Mouse (Mus musculus): ENCODE measurements around the gene Cdk2ap2.

GRCm38 (mm10) chr19:4137913-4138312, 40.9 kb downstream of the Cdk2ap2 start:
- TF ChIP-seq GATA1 (IDR thresholded peaks at IDR 0.05; ENCODE audit: low read length) (no peak), TAL1 (IDR thresholded peaks at IDR 0.05; ENCODE audit: low read length) (no peak)
